Mouse (Mus musculus) inflammation-experienced regulatory T-cells, adult 6 months (primary cell): ENCODE measurements around the gene Dnajc19. TPM values are rescaled to one million over a fixed set of nuclear protein-coding genes. Genes with fewer than 3 reads are reported as not detected.

Experiments used
- ATAC-seq: one replicate; pipeline ENCODE4 v1.8.0; 2017
- polyA plus RNA-seq, 3 experiments: library from polyadenylated mRNA; unstranded; fragments of 100-300 nt; shearing (Covaris generic); gene quantifications; one replicate each; pipeline ENCODE4 v1.2.1; 2017

The Dnajc19 gene
- polyA plus RNA-seq, 3 experiments from 2014 or later: 126 to 168 (median 147) TPM

GRCm38 (mm10) chr3:34028935-34029334 is 52.2 kb downstream of the Dnajc19 start:
- no peak for ATAC-seq

GRCm38 (mm10) chr3:34021259-34021828 is 59.8 kb downstream of the Dnajc19 start:
- ATAC-seq: no peak

- ATAC-seq: no peak
Measured at GRCm38 (mm10) chr3:34020382-34021258, 60.5 kb downstream of the Dnajc19 start.

GRCm38 (mm10) chr3:34019540-34020381 is 61.4 kb downstream of the Dnajc19 start, which contains the start of gene Fxr1:
Gene Fxr1, plus strand, starts transcription at chr3:34019943.
- ATAC-seq: peak; percentile 67

- no peak for ATAC-seq
Measured at GRCm38 (mm10) chr3:34008191-34008590, 72.9 kb downstream of the Dnajc19 start.

- no peak for ATAC-seq
Measured at GRCm38 (mm10) chr3:34007611-34008010, 73.5 kb downstream of the Dnajc19 start.

GRCm38 (mm10) chr3:34006824-34007223 is 74.3 kb downstream of the Dnajc19 start:
- ATAC-seq: no peak

- ATAC-seq: no peak
Measured at GRCm38 (mm10) chr3:34006301-34006700, 74.8 kb downstream of the Dnajc19 start.

Other genes with a start within 250 kb of the Dnajc19 start
- 1 to 10 TPM in 1 of 3 experiments, under 1 TPM in 2; 0.26 to 1.0 (median 0.39) TPM for gene Ccdc39, start 237.0 kb downstream of the Dnajc19 start, polyA plus RNA-seq
- 10 to 100 TPM; 47.5 to 57.9 (median 52.9) TPM for gene Fxr1, start 61.4 kb downstream of the Dnajc19 start, polyA plus RNA-seq